Mouse (Mus musculus) liver, embryonic 14.5 days (tissue): Measurements from ENCODE around the gene Sct.

Experiments
- CTCF ChIP-seq: IDR thresholded peaks from 2 replicates; pipeline ENCODE4 v1.5.1; 2016; ENCODE audit warnings: antibody characterized with exemption, low read depth, control low read depth
- EP300 ChIP-seq: IDR thresholded peaks from 2 replicates; pipeline ENCODE4 v1.6.1; 2016; ENCODE audit warnings: antibody characterized with exemption, low read depth

DNA sequence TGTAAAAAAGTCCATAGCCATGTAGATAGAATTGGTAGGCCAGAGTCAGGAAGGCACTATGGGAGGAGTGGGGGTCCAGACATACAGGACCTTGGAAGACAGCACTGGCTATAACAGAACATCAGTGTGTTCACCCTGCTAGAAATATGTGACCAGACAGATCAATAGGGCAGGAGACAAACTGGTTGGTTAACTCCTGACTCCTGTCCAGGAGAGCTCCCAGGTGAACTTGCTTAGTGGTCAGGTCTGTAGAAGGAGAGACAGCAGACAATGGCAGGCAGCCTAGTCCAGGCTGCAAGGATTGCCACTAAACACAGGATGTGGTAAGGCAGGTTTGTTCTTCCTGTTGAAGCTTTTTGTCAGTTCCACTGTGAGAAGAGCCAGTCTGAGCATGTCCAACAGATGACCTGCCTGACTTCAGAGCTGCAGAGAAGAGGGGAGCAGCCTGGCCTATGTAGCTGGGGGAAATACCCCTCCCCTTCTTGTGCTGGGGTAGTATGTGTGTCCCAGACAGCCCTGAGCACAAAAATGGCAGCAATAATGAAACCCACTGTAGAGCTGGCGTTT, 23.9 kb upstream of the Sct start:
- TF ChIP-seq CTCF (no peak), EP300 (no peak)
